Mouse (Mus musculus): ENCODE data around the gene Ttyh1.

GRCm38 (mm10) chr7:4082804-4083203 lies 36.4 kb upstream of the Ttyh1 start:
- TF ChIP-seq CTCF (IDR thresholded peaks at IDR 0.05; ENCODE audit: insufficient read depth, low read depth, low read length) (no peak), POLR2A (IDR thresholded peaks at IDR 0.05; ENCODE audit: insufficient read depth, low read depth, low read length) (no peak)
